26 mouse cellular contexts compared by ENCODE assay signal in the genomic region with DNA sequence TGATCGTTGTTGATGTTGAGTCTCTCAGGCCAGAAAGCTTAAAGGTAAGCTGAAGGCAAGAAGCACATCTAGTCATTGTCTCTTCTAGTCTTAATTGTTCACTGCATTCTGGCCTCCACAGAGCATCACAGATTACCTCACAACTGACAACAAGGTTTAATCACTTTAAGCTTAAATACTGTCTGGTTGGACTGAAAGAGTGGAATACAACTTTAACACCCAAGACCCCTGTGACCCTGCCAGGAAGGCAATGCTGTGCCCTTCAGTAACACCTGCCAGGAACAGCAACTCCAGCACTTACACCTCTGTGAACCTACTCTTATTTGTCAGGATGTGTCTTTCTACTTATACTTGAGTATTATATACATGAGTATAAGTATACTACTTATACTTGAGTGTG.
"Had no signal": no experiment of that assay in that cellular context is flagged by ENCODE, and none has a peak within 500 bp of the region (broad histone marks: within the 10 kb centered on the region; RNA-seq: fewer than 3 reads in every experiment).

No protein-coding gene starts in this region.

- H3K4me3 ChIP-seq: embryonic facial prominence, embryonic 10.5 days; embryonic facial prominence, embryonic 12.5 days; embryonic facial prominence, embryonic 13.5 days; embryonic facial prominence, embryonic 15.5 days; erythroblast, embryonic 14.5 days; forebrain, embryonic 10.5 days; forebrain, embryonic 12.5 days; forebrain, embryonic 13.5 days; forebrain, embryonic 15.5 days; gastrocnemius, adult 2 months; heart, adult 2 months; heart, embryonic 10.5 days had no signal

- H3K9ac ChIP-seq: embryonic facial prominence, embryonic 12.5 days; embryonic facial prominence, embryonic 13.5 days; embryonic facial prominence, embryonic 15.5 days; forebrain, embryonic 12.5 days; forebrain, embryonic 13.5 days; forebrain, embryonic 15.5 days; forebrain, postnatal 0 days had no signal

- ATAC-seq: forebrain, embryonic 13.5 days; forebrain, embryonic 14.5 days; forebrain, embryonic 15.5 days; forebrain, embryonic 16.5 days; forebrain, postnatal 0 days had no signal

- H3K4me1 ChIP-seq: embryonic facial prominence, embryonic 10.5 days; embryonic facial prominence, embryonic 12.5 days; embryonic facial prominence, embryonic 13.5 days; embryonic facial prominence, embryonic 15.5 days; forebrain, embryonic 10.5 days; forebrain, embryonic 12.5 days; forebrain, embryonic 13.5 days; forebrain, embryonic 15.5 days; heart, embryonic 10.5 days had no signal

- H3K9me3 ChIP-seq: embryonic facial prominence, embryonic 10.5 days; embryonic facial prominence, embryonic 12.5 days; embryonic facial prominence, embryonic 13.5 days; embryonic facial prominence, embryonic 15.5 days; forebrain, embryonic 10.5 days; forebrain, embryonic 12.5 days; forebrain, embryonic 13.5 days; forebrain, embryonic 15.5 days; heart, embryonic 10.5 days had no signal

- DNase-seq: cerebellum, postnatal 10 days; cerebellum, postnatal 14 days; cerebellum, postnatal 25 days; cerebellum, postnatal 36 days; embryo, embryonic 11 days; forebrain, postnatal 0 days; gastrocnemius, adult 2 months; gastrocnemius, postnatal 10 days; gastrocnemius, postnatal 14 days; gastrocnemius, postnatal 25 days; gastrocnemius, postnatal 36 days; heart, adult 11 months; heart, adult 18-20 months; heart, adult 2 months had no signal

- H3K4me2 ChIP-seq: embryonic facial prominence, embryonic 12.5 days; embryonic facial prominence, embryonic 13.5 days; embryonic facial prominence, embryonic 15.5 days; forebrain, embryonic 12.5 days; forebrain, embryonic 13.5 days; forebrain, embryonic 15.5 days had no signal

- H3K27me3 ChIP-seq: embryonic facial prominence, embryonic 12.5 days; embryonic facial prominence, embryonic 13.5 days; embryonic facial prominence, embryonic 15.5 days; forebrain, embryonic 12.5 days; forebrain, embryonic 13.5 days; forebrain, embryonic 15.5 days had no signal

- H3K36me3 ChIP-seq: embryonic facial prominence, embryonic 10.5 days; embryonic facial prominence, embryonic 12.5 days; embryonic facial prominence, embryonic 13.5 days; embryonic facial prominence, embryonic 15.5 days; forebrain, embryonic 10.5 days; forebrain, embryonic 12.5 days; forebrain, embryonic 15.5 days; heart, embryonic 10.5 days had no signal

- H3K27ac ChIP-seq: embryonic facial prominence, embryonic 10.5 days; embryonic facial prominence, embryonic 12.5 days; embryonic facial prominence, embryonic 13.5 days; embryonic facial prominence, embryonic 15.5 days; forebrain, embryonic 10.5 days; forebrain, embryonic 12.5 days; forebrain, embryonic 13.5 days; forebrain, embryonic 15.5 days; gastrocnemius, adult 2 months; heart, adult 2 months; heart, embryonic 10.5 days had no signal
